In genomic region chr12:80757751-80758558, GRCm38 (mm10) we compare ENCODE assay signal across 8 mouse cellular contexts. TPM values are rescaled to one million over a fixed set of nuclear protein-coding genes. Genes with fewer than 3 reads are reported as not detected.
A peak's percentile ranks its signal among the peaks of the same experiment; 100 is the strongest.
DNase-seq lines count a peak whose midpoint lies in the region; ATAC-seq lines count a peak whose summit lies in the region.

No protein-coding gene starts in this region.

- peaks cover 27% of the 10 kb centered on the region for H3K4me1 ChIP-seq in liver, embryonic 15.5 days (replicated peaks)
- H3K4me1 ChIP-seq in neural tube, embryonic 13.5 days (replicated peaks) = peaks cover 36% of the 10 kb centered on the region

- no peaks in the 10 kb centered on the region for H3K9me3 ChIP-seq in liver, embryonic 15.5 days (replicated peaks)
- no peaks in the 10 kb centered on the region for H3K9me3 ChIP-seq in neural tube, embryonic 13.5 days

- no peak overlapping the region for H3K27ac ChIP-seq in liver, embryonic 15.5 days (replicated peaks)
- peak overlapping the region; percentile 96 for H3K27ac ChIP-seq in neural tube, embryonic 13.5 days (replicated peaks)

- H3K4me2 ChIP-seq in liver, embryonic 15.5 days = peak overlapping the region; percentile 71
- peak overlapping the region; percentile 77 for H3K4me2 ChIP-seq in neural tube, embryonic 13.5 days

- no peaks in the 10 kb centered on the region for H3K36me3 ChIP-seq in liver, embryonic 15.5 days (replicated peaks)
- peaks cover 51% of the 10 kb centered on the region for H3K36me3 ChIP-seq in neural tube, embryonic 13.5 days

- peak; percentile 40; the same call in 1 of the 2 replicates for ATAC-seq in liver, embryonic 15.5 days (ENCODE audit: insufficient read depth)
- ATAC-seq in neural tube, embryonic 13.5 days (ENCODE audit: low read depth) = peak; percentile 59

- peak; percentile 88 for DNase-seq in R1 (ENCODE audit: low read depth, low spot score)
- DNase-seq in cerebellum, adult 8-10 months = peak; percentile 39
- peak; percentile 36 to 54 for DNase-seq in gastrocnemius, adult 8-10 months (ENCODE audit: low spot score in 2 of 2)
- DNase-seq in induced T-regulatory cell, adult 2 months (ENCODE audit: low read depth) = peak; percentile 53
- DNase-seq in urinary bladder, postnatal 36 days (ENCODE audit: low spot score in 2 of 2) = peak; percentile 33 to 56
- no peak for DNase-seq in left cerebral cortex, postnatal 14 days (ENCODE audit: low spot score in 2 of 2)

- intact Hi-C loops in left cerebral cortex, postnatal 14 days (cut with DNase I) = no loop called here

- H3K9ac ChIP-seq in liver, embryonic 15.5 days = no peak overlapping the region
- peak overlapping the region; percentile 94 for H3K9ac ChIP-seq in neural tube, embryonic 13.5 days

- peaks cover 93% of the 10 kb centered on the region for H3K27me3 ChIP-seq in liver, embryonic 15.5 days
- H3K27me3 ChIP-seq in neural tube, embryonic 13.5 days = peaks cover 9% of the 10 kb centered on the region

- under 1% methylated on average over 118 of the region's 122 CpGs for WGBS in liver, embryonic 15.5 days (ENCODE audit: insufficient replicate concordance)
- 2% methylated on average over 119 of the region's 122 CpGs for WGBS in neural tube, embryonic 13.5 days

- peak overlapping the region; percentile 50 for H3K4me3 ChIP-seq in liver, embryonic 15.5 days (replicated peaks)
- peak overlapping the region; percentile 61 for H3K4me3 ChIP-seq in neural tube, embryonic 13.5 days

RNA-seq across cellular contexts. Expression of gene Ccdc177, which starts 2.5 kb away (rescaled TPM):
- total RNA-seq in gastrocnemius, adult 8-10 months (2022) = not detected
- not detected in 2 replicates for polyA plus RNA-seq in liver, embryonic 15.5 days (2015; fragmentation: Nextera tagmentation; extraction: Ambion mirVana)
- 2.8 and 2.9 TPM in 2 replicates for polyA plus RNA-seq in neural tube, embryonic 13.5 days (2015; fragmentation: Nextera tagmentation; extraction: Ambion mirVana)
- 10 to 100 TPM; 17.0 to 18.1 TPM for total RNA-seq in left cerebral cortex, postnatal 14 days (2021)

RNA-seq across cellular contexts. Expression of gene Susd6, which starts 32.4 kb away (rescaled TPM):
- 10 to 100 TPM; 39.3 to 51.9 (median 44.3) TPM for total RNA-seq in gastrocnemius, adult 8-10 months (2022)
- 13.7 and 15.8 TPM in 2 replicates for polyA plus RNA-seq in liver, embryonic 15.5 days (2015; fragmentation: Nextera tagmentation; extraction: Ambion mirVana)
- polyA plus RNA-seq in neural tube, embryonic 13.5 days (2015; fragmentation: Nextera tagmentation; extraction: Ambion mirVana) = 12.3 and 12.9 TPM in 2 replicates
- 10 to 100 TPM; 27.0 to 29.5 TPM for total RNA-seq in left cerebral cortex, postnatal 14 days (2021)

Comparison
In these comparisons a context has a peak if more than half of its experiments do, and no peak if none do; other contexts are left out.
1. DNase-seq: peak in R1 (single experiment), cerebellum, adult 8-10 months (single experiment), gastrocnemius, adult 8-10 months (2 of 2), induced T-regulatory cell, adult 2 months (single experiment) and urinary bladder, postnatal 36 days (2 of 2); none in left cerebral cortex, postnatal 14 days (0 of 2).
2. RNA of gene Ccdc177, which starts 2.5 kb away (total RNA-seq): 17.0 to 18.1 TPM in left cerebral cortex, postnatal 14 days; not detected in gastrocnemius, adult 8-10 months; every median in the first group is over 10 times any median in the second.